Mouse (Mus musculus): Measurements from ENCODE around the gene Myoc. TPM values are rescaled to one million over a fixed set of nuclear protein-coding genes. Genes with fewer than 3 reads are reported as not detected.
"Not testable (repeated sequence)": the region's sequence is repeated elsewhere in the genome, so short reads cannot be mapped to it uniquely, and the experiment has no call there.

Myoc gene
- polyA plus RNA-seq, 1 experiment from 2014 or later, result 0.09 TPM

GRCm38 (mm10) chr1:162625229-162625628 lies 13.7 kb upstream of the Myoc start:
- Histone ChIP-seq H3K27me3 (no peaks in the 10 kb centered on the region), H3K4me3 (no peak overlapping the region), H3K9me3 (no peaks in the 10 kb centered on the region), H3K4me1 (replicated peaks) (peaks cover 6% of the 10 kb centered on the region; the same call in 1 of the 2 replicates), H3K4me2 (no peak overlapping the region), H3K27ac (replicated peaks) (no peak overlapping the region), H3K9ac (no peak overlapping the region), H3K36me3 (no peaks in the 10 kb centered on the region)
- ATAC-seq (ENCODE audit: low FRiP score, low read depth), result no peak
- WGBS, result 56% methylated on average over 7 of the region's 7 CpGs

DNA sequence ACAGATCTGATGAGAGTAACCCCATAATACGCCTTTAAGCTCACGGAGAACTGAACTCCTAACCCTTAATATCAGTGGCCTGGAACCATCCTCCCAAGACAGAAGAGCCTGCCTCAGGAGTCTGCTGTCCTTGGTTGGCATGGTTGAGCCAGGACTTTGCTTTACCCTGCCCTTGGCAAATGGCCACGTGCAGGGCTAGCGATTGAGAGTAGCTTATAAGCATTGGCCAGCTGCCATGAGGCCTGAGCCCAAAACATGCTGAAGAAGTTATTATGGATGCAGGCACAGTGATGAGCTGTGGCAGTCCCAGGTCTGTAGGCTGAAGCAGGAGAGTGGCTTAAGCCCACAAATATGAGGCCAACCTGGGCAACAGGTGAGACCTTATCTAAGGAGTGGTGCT lies 11.1 kb upstream of the Myoc start:
- H3K4me3 ChIP-seq; H3K4me1 ChIP-seq (replicated peaks); H3K4me2 ChIP-seq; H3K27ac ChIP-seq (replicated peaks); ATAC-seq (ENCODE audit: low FRiP score, low read depth); H3K27me3 ChIP-seq; H3K36me3 ChIP-seq; H3K9ac ChIP-seq; H3K9me3 ChIP-seq: not testable (repeated sequence)
- 74% methylated on average over 4 of the region's 4 CpGs for WGBS

DNA sequence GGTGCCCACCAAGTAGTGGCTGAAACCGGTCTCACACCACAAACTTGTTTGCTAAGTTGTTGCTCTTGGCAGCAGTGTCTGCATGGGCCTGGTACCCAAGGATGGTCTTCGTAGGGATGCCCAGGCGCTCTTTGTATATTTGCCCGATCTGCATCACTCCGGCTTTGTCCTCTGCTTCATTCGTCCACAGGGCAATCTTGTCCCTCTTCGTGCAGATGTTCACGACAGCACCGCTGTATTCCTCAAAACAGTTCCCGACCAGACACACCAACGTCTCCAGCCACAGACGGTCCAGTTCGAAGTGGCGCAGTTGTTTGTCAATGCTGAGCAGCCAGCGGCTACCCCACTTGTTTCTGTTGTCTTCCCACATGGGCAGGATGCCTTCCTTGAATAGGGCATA lies 10.6 kb upstream of the Myoc start:
- not testable (repeated sequence) for ATAC-seq (ENCODE audit: low FRiP score, low read depth); H3K4me2 ChIP-seq; H3K27me3 ChIP-seq; H3K4me1 ChIP-seq (replicated peaks); H3K36me3 ChIP-seq; H3K9ac ChIP-seq; H3K27ac ChIP-seq (replicated peaks); H3K4me3 ChIP-seq; H3K9me3 ChIP-seq
- WGBS, result 95% methylated on average over 15 of the region's 15 CpGs

DNA sequence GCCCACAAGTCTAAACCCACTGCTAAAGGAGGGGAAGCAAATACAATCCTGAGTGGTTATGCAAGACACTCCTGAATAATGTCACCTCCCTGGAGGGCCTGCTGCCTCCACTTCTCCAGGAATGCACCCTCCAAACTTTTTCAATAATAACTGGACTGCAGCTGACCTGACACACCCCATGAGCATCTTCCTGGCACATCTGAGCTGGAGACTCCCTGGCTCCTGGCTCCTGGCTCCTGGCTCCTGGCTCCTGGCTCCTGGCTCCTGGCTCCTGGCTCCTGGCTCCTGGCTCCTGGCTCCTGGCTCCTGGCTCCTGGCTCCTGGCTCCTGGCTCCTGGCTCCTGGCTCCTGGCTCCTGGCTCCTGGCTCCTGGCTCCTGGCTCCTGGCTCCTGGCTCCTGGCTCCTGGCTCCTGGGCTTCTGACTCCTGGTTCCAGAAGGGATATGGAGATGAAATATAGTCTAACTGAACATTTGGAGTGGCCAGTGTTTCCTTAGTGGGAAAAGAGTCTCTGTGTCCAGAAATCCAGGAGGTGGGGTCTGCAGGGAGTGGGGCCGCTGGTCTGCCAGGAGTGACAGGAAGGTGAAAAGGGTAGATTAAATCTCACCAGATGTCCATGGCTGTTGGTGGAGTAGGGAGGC lies 3.5 kb upstream of the Myoc start:
- H3K36me3 ChIP-seq; ATAC-seq (ENCODE audit: low FRiP score, low read depth); H3K9me3 ChIP-seq; H3K4me2 ChIP-seq; H3K27me3 ChIP-seq; H3K4me3 ChIP-seq; H3K9ac ChIP-seq; H3K27ac ChIP-seq (replicated peaks); H3K4me1 ChIP-seq (replicated peaks): not testable (repeated sequence)
- WGBS, result 72% methylated on average over 1 of the region's 1 CpGs

GRCm38 (mm10) chr1:162636516-162636915 lies 2.4 kb upstream of the Myoc start:
- H3K36me3 ChIP-seq, result no peaks in the 10 kb centered on the region
- H3K9ac ChIP-seq, result no peak overlapping the region
- H3K27ac ChIP-seq (replicated peaks), result no peak overlapping the region
- no peak overlapping the region for H3K4me3 ChIP-seq
- H3K4me1 ChIP-seq (replicated peaks), result no peaks in the 10 kb centered on the region
- H3K27me3 ChIP-seq, result no peaks in the 10 kb centered on the region
- no peaks in the 10 kb centered on the region for H3K9me3 ChIP-seq
- 66% methylated on average over 3 of the region's 3 CpGs for WGBS
- H3K4me2 ChIP-seq, result no peak overlapping the region
- no peak for ATAC-seq (ENCODE audit: low FRiP score, low read depth)

GRCm38 (mm10) chr1:162638535-162638934 lies 420 bp upstream of the Myoc start:
- Histone ChIP-seq H3K9me3 (no peaks in the 10 kb centered on the region), H3K4me1 (replicated peaks) (no peaks in the 10 kb centered on the region), H3K36me3 (no peaks in the 10 kb centered on the region), H3K27ac (replicated peaks) (no peak overlapping the region), H3K27me3 (no peaks in the 10 kb centered on the region), H3K4me2 (no peak overlapping the region), H3K4me3 (no peak overlapping the region), H3K9ac (no peak overlapping the region)
- 90% methylated on average over 4 of the region's 4 CpGs for WGBS
- no peak for ATAC-seq (ENCODE audit: low FRiP score, low read depth)

DNA sequence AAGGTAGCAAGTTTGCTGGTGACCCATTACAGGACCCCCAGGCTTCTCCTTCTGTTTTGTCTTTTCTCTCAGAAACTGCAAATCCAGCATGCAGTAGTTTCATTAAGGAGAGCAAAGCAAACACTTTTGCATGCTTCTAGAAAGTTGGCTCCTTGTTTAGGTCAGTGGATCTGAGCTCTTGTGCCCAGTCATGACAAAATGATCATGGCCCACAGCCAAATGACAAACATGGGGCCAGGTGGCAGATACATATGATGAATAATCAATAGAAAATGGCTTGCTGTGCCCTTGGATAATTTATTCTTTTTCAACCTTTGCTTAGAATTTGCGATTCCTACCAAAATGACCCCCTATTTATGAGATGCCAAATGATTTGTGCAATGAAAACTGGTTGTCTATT lies 906 bp downstream of the Myoc start:
- 73% methylated on average over 1 of the region's 1 CpGs for WGBS
- no peak for ATAC-seq (ENCODE audit: low FRiP score, low read depth)

GRCm38 (mm10) chr1:162642591-162642990 lies 3.6 kb downstream of the Myoc start:
- Histone ChIP-seq H3K4me1 (replicated peaks) (no peaks in the 10 kb centered on the region), H3K4me2 (no peak overlapping the region), H3K27ac (replicated peaks) (no peak overlapping the region), H3K9ac (no peak overlapping the region), H3K27me3 (no peaks in the 10 kb centered on the region), H3K36me3 (no peaks in the 10 kb centered on the region), H3K9me3 (no peaks in the 10 kb centered on the region), H3K4me3 (no peak overlapping the region)
- 74% methylated on average over 3 of the region's 3 CpGs for WGBS
- no peak for ATAC-seq (ENCODE audit: low FRiP score, low read depth)

More for the DNA sequence above, 906 bp downstream of the Myoc start:
- Histone ChIP-seq H3K27ac (replicated peaks) (no peak overlapping the region), H3K36me3 (no peaks in the 10 kb centered on the region), H3K9ac (no peak overlapping the region), H3K27me3 (no peaks in the 10 kb centered on the region), H3K4me1 (replicated peaks) (no peaks in the 10 kb centered on the region), H3K9me3 (no peaks in the 10 kb centered on the region), H3K4me2 (no peak overlapping the region), H3K4me3 (no peak overlapping the region)

DNA sequence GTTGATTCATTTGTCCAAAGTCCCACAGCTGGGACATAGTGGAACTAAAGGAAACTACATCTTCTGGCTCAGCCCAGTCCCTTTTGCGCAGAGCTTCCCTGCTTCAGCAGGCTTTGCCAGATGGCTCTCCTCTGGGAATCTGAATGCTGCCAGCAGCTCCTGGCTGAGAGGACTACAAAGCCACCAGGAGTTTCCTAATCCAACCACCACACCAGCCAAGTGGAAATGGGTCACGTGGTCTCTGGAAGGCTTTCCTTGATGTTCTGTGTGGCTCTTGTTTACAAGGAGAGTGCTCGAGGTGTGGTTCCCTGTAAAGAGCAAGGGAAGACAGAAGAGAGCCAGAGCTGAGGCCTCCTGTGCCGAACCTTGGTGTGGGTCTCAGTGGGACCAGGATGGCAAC lies 4.8 kb downstream of the Myoc start:
- Histone ChIP-seq H3K4me3 (no peak overlapping the region), H3K4me2 (no peak overlapping the region), H3K27me3 (no peaks in the 10 kb centered on the region), H3K9me3 (no peaks in the 10 kb centered on the region), H3K4me1 (replicated peaks) (no peaks in the 10 kb centered on the region), H3K27ac (replicated peaks) (no peak overlapping the region), H3K36me3 (no peaks in the 10 kb centered on the region), H3K9ac (no peak overlapping the region)
- ATAC-seq (ENCODE audit: low FRiP score, low read depth), result peak; percentile 35; the same call in 1 of the 2 replicates
- WGBS, result 43% methylated on average over 4 of the region's 4 CpGs

- H3K9me3 ChIP-seq, result no peaks in the 10 kb centered on the region
- no peaks in the 10 kb centered on the region for H3K27me3 ChIP-seq
- 0 out of 2 replicates have a peak, but pooled peaks have one; percentile 39 for ATAC-seq (ENCODE audit: low FRiP score, low read depth)
- no peak overlapping the region for H3K4me2 ChIP-seq
- no peaks in the 10 kb centered on the region for H3K4me1 ChIP-seq (replicated peaks)
- H3K4me3 ChIP-seq, result no peak overlapping the region
- H3K36me3 ChIP-seq, result no peaks in the 10 kb centered on the region
- no peak overlapping the region for H3K27ac ChIP-seq (replicated peaks)
- 79% methylated on average over 10 of the region's 10 CpGs for WGBS
- no peak overlapping the region for H3K9ac ChIP-seq
Observed at GRCm38 (mm10) chr1:162646083-162646686, 7.2 kb downstream of the Myoc start.

- no peaks in the 10 kb centered on the region for H3K4me1 ChIP-seq (replicated peaks)
- H3K4me3 ChIP-seq, result no peak overlapping the region
- ATAC-seq (ENCODE audit: low FRiP score, low read depth), result no peak
- H3K9ac ChIP-seq, result no peak overlapping the region
- H3K36me3 ChIP-seq, result no peaks in the 10 kb centered on the region
- 93% methylated on average over 14 of the region's 14 CpGs for WGBS
- no peak overlapping the region for H3K27ac ChIP-seq (replicated peaks)
- no peaks in the 10 kb centered on the region for H3K27me3 ChIP-seq
- H3K4me2 ChIP-seq, result no peak overlapping the region
- H3K9me3 ChIP-seq, result no peaks in the 10 kb centered on the region
Observed at GRCm38 (mm10) chr1:162648416-162648815, 9.5 kb downstream of the Myoc start.

DNA sequence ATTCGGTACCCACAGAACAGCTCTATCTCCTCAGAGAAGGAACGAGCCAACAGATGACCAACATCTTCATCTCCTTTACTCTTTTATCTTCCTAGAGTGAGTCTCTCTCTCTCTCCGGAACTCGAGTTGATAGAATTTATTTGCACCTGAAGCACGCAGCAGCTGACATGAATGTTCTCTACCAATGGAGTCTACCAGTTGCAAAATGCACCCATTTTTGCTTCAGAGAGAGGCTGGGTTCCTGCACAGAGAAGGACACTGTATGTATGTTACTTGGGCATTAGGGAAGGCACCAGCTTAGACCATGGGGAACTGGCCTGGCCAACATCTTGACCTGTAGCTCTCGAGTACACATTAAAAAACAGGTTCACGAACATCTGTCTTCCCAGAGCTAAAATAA lies 19.2 kb downstream of the Myoc start, which contains the start of gene Myocos:
TSS of gene Myocos (minus strand) at position 101 of the 400 bp plus-strand sequence.
- no peak within 1 kb of the TSS for H3K4me3 ChIP-seq
- H3K4me2 ChIP-seq, result no peak within 1 kb of the TSS
- 93% methylated on average over 7 of the region's 7 CpGs for WGBS
- H3K27me3 ChIP-seq, result no peaks in the 10 kb centered on the region
- no peaks in the 10 kb centered on the region for H3K4me1 ChIP-seq (replicated peaks)
- no peak within 1 kb of the TSS for H3K27ac ChIP-seq (replicated peaks)
- no peaks in the 10 kb centered on the region for H3K9me3 ChIP-seq
- no peak for ATAC-seq (ENCODE audit: low FRiP score, low read depth)
- no peaks in the 10 kb centered on the region for H3K36me3 ChIP-seq
- H3K9ac ChIP-seq, result no peak within 1 kb of the TSS

All from hindbrain, embryonic 15.5 days (tissue).